Mouse (Mus musculus): ENCODE measurements at regions not wholly inside any gene's neighbourhood (a gene's known extent, or its start where the extent isn't known, plus 50 kb on each side); places are given as distances from the start of the nearest gene placed in this dataset.

DNA sequence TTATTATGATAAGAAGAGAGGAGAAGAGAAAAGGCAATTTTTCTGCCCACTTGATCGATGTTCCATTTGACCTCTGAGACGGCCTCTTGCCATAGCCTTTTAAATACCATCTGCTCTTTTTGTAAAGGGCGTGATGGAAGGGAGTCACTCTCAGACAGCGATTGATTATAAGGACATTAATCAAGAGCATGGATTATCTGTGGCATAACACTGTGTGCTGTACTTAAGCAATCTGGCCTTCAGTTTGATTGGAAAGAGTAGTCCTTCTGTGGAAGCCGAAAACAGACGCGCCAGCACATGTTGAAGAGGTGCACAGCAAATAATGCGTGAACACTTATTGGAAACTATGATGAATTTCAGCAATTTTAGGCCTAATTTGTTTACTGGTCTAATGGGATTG lies 685.4 kb upstream of the Robo1 start:
- DNase-seq (ENCODE audit: low read depth, low spot score), result no peak

DNA sequence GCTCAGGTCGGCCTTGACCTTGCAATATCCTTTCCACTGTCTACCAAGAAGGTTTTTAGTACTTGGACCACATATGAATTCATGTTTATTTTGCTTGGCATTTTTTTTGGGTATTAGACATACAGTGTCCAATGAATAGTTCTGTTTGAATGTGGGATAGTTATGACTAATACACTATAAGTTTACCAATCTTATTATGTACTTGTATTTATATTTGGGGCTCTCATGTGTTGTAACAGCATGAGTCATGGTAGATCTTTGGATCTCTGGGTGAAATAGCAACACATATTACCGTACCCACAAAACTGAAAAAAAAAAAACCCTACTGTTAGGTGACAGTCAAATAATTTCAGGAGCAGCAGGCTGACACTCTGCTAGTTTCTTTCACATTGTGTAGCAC lies 667.7 kb upstream of the Robo1 start:
- DNase-seq (ENCODE audit: low read depth, low spot score), result no peak

DNA sequence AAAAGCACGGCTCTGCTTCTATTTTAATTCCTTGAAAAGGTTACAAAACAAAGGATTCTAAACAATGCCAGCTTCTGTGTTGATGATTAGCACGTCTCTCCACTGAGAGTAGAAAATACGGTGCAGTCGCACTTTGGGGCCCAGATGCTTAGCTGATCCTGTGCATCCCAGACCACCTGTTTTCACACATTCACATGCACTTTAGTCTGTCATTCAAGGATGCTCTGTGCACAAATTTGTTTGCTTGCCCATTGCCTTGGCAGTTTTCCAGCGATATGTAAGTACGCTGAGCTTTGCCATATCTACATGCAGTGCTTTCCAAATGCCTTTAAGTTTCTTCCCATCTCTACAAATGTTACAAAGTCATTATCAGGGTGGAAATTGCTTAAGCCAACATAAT lies 664.9 kb upstream of the Robo1 start:
- DNase-seq (ENCODE audit: low read depth, low spot score), result no peak

DNA sequence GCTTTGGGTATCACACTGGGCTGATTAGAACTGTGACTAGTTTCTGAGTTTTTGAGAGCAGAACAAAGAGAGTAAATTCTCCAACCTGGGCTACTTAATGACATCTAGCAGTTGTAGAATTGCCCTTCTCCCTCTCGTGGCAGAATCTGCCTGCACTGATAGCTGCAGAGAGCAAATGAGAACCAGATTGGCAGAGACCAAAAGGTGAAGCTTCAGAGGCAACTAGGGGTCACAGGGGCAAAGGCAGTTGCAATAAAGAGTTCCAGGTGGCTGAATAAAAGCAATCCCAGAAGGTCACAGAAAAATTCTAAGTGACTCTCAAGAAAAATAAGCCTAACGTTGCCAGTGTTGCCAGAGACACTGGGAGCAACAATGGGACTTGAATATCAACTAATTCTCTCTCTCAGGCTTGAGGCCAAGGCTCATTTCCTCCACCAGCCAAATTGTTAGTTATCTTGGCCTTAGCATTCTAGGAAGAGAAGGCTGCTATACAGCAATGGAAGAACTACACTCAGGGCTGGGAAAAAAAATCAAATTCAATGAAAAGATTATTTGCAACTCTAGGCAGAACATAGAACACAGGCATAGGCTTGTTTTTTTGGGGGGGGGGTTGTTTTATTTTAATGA lies 629.9 kb upstream of the Robo1 start:
- no peak for DNase-seq (ENCODE audit: low read depth, low spot score)

DNA sequence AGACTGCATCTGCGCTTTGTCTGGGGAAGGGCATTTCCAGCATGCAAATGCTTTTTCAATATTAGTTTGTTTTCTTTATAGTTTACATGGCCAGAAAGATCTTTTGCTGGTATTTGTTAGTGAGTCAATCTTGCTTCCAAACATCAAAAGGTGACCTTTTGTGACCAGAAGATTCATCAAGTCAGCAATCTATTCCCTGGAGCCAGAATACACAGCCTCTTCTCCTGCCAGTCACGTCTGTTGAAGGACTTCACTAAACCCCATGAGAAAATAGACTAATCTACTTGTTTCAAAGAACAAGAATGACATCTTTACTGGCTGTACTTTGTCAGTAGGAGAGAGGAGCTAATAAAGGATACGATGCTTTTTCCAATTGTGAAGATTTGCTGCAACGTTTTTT lies 614.6 kb upstream of the Robo1 start:
- DNase-seq (ENCODE audit: low read depth, low spot score), result no peak

DNA sequence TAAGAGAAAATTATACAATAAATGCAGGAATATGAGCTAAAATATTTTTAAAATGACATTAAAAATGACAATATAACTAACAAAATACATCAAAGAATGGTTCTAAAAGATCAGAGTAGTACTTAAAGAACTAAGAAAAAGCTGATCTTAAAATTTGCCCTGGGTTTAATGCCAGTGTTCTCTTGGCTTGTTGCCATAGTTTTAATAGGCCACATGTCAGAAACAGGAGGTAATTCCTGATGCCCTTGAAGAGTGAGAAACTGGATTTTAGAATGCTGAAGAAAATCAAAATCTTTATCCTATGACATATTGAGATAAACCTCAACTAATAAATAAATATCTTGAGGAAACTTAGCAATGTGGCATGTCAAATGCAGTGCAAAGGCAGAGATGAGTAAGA lies 602.3 kb upstream of the Robo1 start:
- no peak for DNase-seq (ENCODE audit: low read depth, low spot score)

DNA sequence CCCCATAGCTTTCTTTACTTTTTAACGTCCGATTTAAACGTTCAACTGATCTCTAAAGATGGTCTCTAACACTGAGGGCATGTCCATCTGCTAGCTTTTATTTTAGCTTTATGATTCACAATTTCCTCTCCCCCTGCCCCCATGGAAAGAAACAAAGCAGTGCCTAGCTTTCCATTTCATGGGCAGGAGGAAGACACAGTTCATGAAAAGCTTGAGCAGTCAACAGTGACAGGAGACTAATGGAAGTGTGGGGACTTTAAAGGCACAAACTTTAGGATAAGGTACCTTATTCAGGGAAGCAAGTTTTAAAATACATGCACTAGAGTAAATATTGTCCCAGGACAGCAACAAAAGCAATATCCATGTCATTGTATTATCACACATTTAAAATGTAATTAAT lies 598.4 kb upstream of the Robo1 start:
- no peak for DNase-seq (ENCODE audit: low read depth, low spot score)

DNA sequence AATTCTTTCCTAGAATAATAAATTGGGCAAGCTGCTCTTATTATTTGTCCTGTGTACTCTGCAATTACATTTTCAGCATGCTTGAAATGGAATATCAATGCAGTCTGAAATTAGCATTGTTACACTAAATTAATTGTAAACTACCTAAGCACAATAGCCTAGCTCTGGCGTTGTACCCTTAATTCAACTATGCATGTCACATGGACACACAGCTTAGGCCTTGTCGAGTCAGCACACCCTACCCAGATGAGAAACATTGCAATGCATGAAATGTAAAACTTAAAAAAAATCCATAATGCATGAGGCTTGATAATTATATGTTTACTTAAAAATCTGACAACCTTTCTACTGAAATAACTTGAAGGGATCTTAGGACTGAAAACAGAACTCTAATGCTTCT lies 596.2 kb upstream of the Robo1 start:
- no peak for DNase-seq (ENCODE audit: low read depth, low spot score)

DNA sequence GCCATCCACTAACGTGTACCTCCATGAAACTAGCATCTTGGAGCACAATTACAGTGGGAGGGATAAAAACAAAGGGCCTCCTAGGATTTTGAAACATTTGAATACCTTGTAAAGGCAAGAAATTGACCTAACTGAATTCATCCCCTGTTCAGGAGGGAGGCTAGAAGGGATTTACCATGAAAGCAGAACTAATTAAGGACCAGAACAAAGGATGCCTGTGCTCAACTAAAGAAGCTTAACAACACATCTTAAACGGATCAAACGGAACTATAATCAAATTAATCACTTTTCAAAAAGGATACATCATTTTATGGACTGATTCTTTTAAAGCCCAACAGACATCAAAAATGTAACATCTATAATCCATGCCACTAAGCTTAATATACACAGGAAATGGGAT lies 590.9 kb upstream of the Robo1 start:
- no peak for DNase-seq (ENCODE audit: low read depth, low spot score)

DNA sequence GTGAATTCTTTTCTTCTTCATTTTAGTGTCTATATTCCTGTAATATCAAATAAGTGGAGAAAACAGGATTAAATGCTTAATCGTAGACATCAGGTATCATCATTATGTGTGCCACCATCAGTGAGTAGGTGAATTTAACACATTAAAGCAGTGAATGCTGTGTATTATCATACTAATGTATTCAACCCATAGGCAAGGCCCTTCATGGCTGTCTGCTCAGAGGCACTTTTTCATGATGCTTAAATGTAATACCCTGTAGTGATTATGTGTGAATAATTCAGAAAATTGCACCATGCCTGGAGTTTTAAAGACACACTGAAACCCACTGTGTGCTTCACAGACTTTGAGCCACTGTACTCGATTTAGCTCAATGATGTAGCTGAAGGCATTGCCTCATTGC lies 583.2 kb upstream of the Robo1 start:
- no peak for DNase-seq (ENCODE audit: low read depth, low spot score)

DNA sequence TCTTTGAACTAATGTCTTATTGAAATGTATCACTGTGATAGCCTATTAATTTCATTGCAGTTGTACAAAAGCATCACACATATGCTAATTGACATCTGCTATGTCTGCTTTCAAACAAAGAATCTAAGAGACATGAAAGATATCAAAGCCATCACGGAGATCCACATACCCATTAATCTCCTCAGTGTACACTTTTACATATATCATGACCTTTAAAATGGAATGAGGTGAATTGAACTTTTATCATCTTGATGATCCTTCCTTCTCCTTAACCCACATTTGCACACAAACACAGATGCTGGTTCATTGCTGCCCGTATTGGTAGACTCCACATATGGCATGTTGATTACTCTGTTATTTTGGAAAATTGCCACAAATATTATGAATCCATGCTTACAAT lies 570.2 kb upstream of the Robo1 start:
- DNase-seq (ENCODE audit: low read depth, low spot score), result no peak

DNA sequence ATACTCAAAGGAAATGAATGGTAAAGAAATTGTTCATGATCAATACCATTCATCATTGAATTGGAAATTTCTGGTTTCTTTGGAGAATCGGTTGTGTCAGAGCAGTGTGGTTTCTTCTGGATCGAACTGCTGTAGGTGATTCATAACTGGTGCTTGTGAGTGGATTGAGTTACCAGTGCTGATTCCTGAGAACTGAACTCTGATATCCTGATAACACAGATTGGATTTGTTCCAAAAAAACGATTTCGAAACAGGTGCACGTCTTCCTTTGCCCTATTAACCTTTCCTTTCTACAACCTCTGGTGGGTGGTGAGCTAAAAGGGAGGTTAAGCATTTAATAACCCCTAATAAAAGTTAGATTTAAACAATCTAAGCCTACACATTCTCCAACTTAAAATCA lies 569.0 kb upstream of the Robo1 start:
- no peak for DNase-seq (ENCODE audit: low read depth, low spot score)

DNA sequence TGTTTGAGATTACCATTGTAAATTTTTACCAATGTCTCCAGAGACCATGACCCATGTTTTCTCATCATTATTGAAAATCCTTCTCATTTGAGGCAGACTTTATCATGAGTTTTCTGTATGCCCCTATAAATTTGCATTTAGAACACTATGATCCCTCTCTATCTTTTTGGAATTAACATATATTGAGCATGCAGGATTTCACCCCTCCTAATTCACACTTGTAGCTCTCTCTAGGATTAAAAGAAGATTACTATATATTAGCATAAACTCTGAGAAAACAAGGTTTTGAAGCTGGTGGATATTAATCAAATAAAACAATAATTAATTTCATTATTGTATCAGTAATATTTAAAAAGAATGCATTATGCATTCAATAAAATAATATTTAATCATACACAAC lies 527.2 kb upstream of the Robo1 start:
- no peak for DNase-seq (ENCODE audit: low read depth, low spot score)

DNA sequence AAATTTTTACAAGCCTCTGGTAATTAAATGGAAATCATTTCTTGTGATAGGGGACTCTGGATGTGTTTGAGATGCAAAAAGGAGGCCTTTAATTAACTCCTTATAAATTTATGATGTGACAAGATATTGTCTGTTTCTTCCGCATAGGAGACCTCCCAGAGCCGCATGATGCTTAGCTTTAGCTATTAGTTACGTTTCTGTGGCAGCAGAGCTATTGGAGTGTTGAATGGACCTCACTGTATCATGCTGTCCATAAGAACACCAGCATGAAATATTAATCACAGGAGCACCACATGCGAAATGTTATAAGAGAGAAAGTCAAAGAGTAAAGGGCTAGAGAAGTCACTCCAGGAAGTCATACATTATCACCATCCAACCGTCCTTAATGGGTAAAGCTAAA lies 495.3 kb upstream of the Robo1 start:
- no peak for DNase-seq (ENCODE audit: low read depth, low spot score)

DNA sequence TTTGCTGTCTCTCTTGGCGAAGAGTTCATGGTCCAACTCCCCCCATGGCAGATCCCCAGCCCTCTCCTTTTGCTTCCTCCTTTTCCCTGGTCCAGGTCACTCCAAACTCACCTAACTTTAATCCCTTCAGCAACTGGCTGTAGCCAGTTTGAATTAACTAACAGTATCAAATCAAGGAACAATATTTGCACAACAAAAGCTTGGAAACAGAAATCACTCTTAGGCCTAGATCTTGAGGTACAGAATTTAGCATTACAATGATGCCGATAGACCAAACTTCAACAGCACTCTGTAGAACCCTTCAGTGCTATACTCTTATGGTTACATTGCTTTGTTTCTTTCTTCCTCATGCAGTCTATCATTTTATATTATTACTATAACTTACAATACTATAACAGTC lies 472.8 kb upstream of the Robo1 start:
- no peak for DNase-seq (ENCODE audit: low read depth, low spot score)

DNA sequence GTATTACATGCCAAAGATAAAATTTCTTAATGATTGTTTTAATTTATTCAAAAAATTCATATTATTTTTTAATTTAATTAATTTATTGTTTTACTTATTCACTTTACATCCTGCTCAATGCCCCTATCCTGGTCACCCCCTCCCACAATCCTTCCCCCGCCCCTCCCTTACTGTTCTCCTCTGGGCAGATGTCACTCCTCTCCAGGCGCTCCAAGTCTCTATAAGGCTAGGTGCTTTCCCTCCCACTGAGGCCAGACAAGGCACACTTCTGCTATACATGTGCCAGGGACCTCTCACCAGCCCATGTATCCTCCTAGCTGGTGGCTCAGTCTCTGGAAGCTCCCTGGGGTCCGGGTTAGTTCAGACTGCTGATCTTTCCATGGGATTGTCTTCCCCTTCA lies 458.0 kb upstream of the Robo1 start:
- DNase-seq (ENCODE audit: low read depth, low spot score), result no peak

DNA sequence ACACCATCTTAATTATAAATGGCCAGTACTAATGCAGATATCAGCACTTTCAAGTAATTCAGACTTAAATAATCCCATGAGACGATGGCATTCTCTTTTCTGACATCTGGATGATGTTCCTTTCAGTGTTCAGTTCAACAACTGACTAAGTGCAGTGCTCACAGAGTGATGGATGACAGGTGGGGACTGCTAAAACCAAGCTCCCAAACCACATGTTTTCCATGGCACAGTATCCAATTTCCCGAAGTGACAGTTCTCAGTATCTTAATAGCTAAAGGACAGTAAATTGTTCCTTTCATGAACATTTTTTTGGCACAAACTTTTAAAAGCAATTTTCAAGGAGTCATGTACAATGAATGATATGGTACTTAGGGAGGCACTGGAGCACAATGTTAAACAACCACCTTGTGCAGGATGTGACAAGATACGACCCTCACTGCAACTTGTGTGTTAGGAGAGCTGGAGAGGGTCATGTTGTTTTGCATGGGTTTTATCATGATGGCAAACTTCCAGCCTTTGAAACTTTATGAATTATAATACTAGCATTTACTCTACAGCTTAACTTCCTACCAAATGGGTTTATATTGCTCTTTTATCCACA lies 456.4 kb upstream of the Robo1 start:
- DNase-seq (ENCODE audit: low read depth, low spot score), result no peak

DNA sequence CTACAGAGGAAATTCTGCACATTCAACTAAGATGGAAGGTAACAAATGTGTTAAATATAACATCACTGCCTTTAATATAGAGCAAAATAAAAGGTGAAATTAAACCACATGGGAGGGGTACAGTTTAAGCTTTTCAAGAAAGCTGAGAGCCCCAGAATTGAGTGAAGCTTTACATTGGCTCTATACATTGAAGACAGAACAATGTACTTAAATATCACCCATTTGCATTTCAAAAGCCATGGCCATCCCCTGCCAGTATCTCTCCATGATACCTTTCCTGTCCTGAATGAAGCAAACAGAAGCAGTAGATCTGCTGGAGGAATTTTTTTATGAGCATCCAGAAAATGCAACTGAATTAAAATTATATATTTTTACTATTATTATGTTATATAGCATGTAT lies 450.2 kb upstream of the Robo1 start:
- DNase-seq (ENCODE audit: low read depth, low spot score), result no peak

DNA sequence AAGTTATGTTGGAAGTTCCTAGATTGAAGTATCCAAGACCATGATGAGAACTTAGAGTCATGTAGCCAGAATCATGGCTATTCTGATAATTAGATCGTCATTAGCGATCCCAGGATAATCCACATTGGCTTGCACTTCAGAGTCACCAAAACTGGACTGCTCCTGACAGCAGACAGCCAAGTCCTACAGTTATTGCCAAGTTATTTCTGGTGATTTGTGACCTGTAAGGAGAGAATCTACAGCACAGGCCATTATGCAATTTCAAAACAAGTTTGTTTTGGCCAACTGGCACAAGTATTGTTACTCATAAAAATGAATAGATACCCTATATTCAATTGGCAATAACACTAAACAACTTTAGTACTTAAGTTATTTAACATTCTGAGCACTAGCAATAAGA lies 447.9 kb upstream of the Robo1 start:
- no peak for DNase-seq (ENCODE audit: low read depth, low spot score)

DNA sequence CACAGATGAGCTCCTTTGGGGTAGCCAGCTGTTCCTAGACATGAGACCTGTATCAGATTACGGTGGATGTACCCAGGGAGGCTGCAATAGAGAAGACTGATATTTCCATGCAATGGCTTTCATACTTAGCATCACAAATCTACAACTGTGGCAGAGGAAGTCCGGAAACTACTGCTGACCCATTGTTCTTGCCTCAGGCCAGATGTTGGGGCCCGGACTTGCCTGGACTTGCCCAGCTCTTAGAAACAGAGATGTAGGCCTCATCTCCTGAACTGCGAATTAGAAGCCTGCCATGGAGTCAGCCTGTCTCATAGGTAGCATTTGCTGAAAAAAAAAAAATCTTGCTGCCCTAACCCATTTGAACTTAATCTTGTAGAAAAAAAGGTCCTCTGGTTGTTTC lies 422.4 kb upstream of the Robo1 start:
- no peak for DNase-seq (ENCODE audit: low read depth, low spot score)

DNA sequence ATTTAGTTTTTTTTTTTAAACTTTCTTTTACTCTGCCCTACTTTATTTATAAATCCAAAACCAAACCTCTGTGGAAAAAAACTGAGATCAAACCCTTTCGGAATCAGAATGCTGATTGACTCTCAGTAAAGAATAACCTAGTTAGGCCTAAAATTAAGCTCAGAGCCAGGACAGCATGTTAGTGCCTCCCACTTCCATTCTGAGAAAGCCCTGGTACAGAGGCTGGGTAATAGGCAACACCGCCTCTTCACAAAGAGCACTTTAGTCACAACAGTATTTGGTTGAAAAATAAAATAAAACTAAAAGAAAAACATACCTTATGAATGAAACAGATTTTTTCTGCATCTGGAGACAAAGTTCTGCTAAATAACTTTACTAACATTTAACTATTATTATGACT lies 418.4 kb upstream of the Robo1 start:
- peak; percentile 15 for DNase-seq (ENCODE audit: low read depth, low spot score)

DNA sequence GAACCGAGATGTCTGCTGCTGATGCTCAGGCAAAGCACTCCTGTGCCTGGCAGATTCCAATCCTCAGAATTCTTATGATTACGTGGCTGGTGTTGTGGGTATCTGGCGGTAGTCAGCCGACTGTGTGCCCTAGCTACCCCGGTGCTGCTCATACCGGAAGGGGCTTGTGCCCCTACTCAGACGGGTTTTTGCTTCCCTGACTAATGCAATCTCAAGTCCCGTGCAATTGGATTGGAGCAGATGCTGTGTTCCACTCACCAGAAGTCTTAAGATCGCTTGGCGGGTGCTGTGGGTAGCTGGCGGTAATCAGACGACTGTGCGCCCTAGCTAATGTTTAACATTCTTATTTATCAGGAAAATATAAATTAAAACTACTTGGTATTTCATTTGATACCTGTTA lies 385.0 kb upstream of the Robo1 start:
- DNase-seq (ENCODE audit: low read depth, low spot score), result no peak

DNA sequence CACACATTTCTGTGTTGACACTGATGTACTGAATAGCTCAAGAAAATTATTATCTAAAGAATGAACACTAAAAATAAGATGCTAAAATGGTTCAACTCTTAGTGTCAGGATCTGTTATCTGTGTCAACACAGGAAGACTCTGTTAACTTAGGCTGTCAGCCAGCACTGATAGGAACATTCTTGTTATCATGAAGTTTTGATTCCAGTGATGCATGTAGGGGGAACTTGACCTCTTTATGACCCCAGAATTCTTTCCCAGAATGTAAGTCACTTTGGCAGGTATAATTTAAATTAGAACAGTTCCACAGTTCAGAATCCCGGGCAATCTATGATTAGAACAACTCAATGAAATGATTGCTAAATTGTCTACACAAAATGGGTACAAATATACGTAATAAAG lies 363.9 kb upstream of the Robo1 start:
- no peak for DNase-seq (ENCODE audit: low read depth, low spot score)

DNA sequence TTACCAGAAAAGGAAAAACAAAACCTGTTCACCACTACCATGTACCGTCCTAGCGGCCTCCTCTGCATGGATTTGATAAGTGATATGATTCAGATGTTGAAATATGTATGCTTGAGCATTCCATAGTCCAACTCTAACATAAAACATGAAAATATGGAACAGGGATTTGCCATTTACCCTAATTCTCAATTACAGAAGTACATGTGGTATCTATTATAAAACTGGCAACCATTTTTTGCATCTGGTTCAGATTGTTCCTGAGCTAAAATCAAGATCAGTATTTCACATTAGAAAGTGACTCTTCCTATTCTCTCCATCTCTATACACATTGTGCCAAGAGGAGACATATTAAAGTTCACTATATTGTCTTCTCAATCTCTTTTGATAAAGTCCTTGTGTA lies 363.3 kb upstream of the Robo1 start:
- no peak for DNase-seq (ENCODE audit: low read depth, low spot score)

Data from telencephalon, adult 2 months (tissue).